Mouse (Mus musculus): ENCODE measurements around the gene Prkca. TPM values are rescaled to one million over a fixed set of nuclear protein-coding genes. Genes with fewer than 3 reads are reported as not detected.

Gene Prkca
- total RNA-seq, 1 experiment from 2014 or later: 10.1 TPM

- ATAC-seq (ENCODE audit: extremely low read depth, insufficient number of reproducible peaks, low FRiP score, poor library complexity, severe bottlenecking): peak; percentile 28
Measured at GRCm38 (mm10) chr11:108223154-108223553, 120.6 kb downstream of the Prkca start.

- peak; percentile 60 for ATAC-seq (ENCODE audit: extremely low read depth, insufficient number of reproducible peaks, low FRiP score, poor library complexity, severe bottlenecking)
Measured at GRCm38 (mm10) chr11:108222616-108223015, 121.1 kb downstream of the Prkca start.

- ATAC-seq (ENCODE audit: extremely low read depth, insufficient number of reproducible peaks, low FRiP score, poor library complexity, severe bottlenecking): no peak
Measured at GRCm38 (mm10) chr11:108222026-108222425, 121.7 kb downstream of the Prkca start.

- no peak for ATAC-seq (ENCODE audit: extremely low read depth, insufficient number of reproducible peaks, low FRiP score, poor library complexity, severe bottlenecking)
Measured at GRCm38 (mm10) chr11:108221124-108221835, 122.4 kb downstream of the Prkca start.

GRCm38 (mm10) chr11:108220605-108221004 is 123.1 kb downstream of the Prkca start:
- no peak for ATAC-seq (ENCODE audit: extremely low read depth, insufficient number of reproducible peaks, low FRiP score, poor library complexity, severe bottlenecking)

- ATAC-seq (ENCODE audit: extremely low read depth, insufficient number of reproducible peaks, low FRiP score, poor library complexity, severe bottlenecking): no peak
Measured at GRCm38 (mm10) chr11:108217043-108217442, 126.7 kb downstream of the Prkca start.

- ATAC-seq (ENCODE audit: extremely low read depth, insufficient number of reproducible peaks, low FRiP score, poor library complexity, severe bottlenecking): peak; percentile 37; the same call in 1 of the 2 replicates
Measured at GRCm38 (mm10) chr11:108216064-108216463, 127.7 kb downstream of the Prkca start.

- no peak for ATAC-seq (ENCODE audit: extremely low read depth, insufficient number of reproducible peaks, low FRiP score, poor library complexity, severe bottlenecking)
Measured at GRCm38 (mm10) chr11:108215466-108215865, 128.3 kb downstream of the Prkca start.

GRCm38 (mm10) chr11:108214521-108215223 is 129.1 kb downstream of the Prkca start:
- no peak for ATAC-seq (ENCODE audit: extremely low read depth, insufficient number of reproducible peaks, low FRiP score, poor library complexity, severe bottlenecking)

- ATAC-seq (ENCODE audit: extremely low read depth, insufficient number of reproducible peaks, low FRiP score, poor library complexity, severe bottlenecking): no peak
Measured at GRCm38 (mm10) chr11:108213783-108214182, 129.9 kb downstream of the Prkca start.

- no peak for ATAC-seq (ENCODE audit: extremely low read depth, insufficient number of reproducible peaks, low FRiP score, poor library complexity, severe bottlenecking)
Measured at GRCm38 (mm10) chr11:108212638-108213037, 131.1 kb downstream of the Prkca start.

GRCm38 (mm10) chr11:108212030-108212429 is 131.7 kb downstream of the Prkca start:
- no peak for ATAC-seq (ENCODE audit: extremely low read depth, insufficient number of reproducible peaks, low FRiP score, poor library complexity, severe bottlenecking)

GRCm38 (mm10) chr11:108210749-108211148 is 133.0 kb downstream of the Prkca start:
- ATAC-seq (ENCODE audit: extremely low read depth, insufficient number of reproducible peaks, low FRiP score, poor library complexity, severe bottlenecking): no peak

- ATAC-seq (ENCODE audit: extremely low read depth, insufficient number of reproducible peaks, low FRiP score, poor library complexity, severe bottlenecking): no peak
Measured at GRCm38 (mm10) chr11:108206602-108207001, 137.1 kb downstream of the Prkca start.

GRCm38 (mm10) chr11:108204895-108205248 is 138.9 kb downstream of the Prkca start:
- no peak for ATAC-seq (ENCODE audit: extremely low read depth, insufficient number of reproducible peaks, low FRiP score, poor library complexity, severe bottlenecking)

- peak; percentile 43; the same call in 1 of the 2 replicates for ATAC-seq (ENCODE audit: extremely low read depth, insufficient number of reproducible peaks, low FRiP score, poor library complexity, severe bottlenecking)
Measured at GRCm38 (mm10) chr11:108204202-108204894, 139.4 kb downstream of the Prkca start.

- no peak for ATAC-seq (ENCODE audit: extremely low read depth, insufficient number of reproducible peaks, low FRiP score, poor library complexity, severe bottlenecking)
Measured at GRCm38 (mm10) chr11:108202835-108203234, 140.9 kb downstream of the Prkca start.

- ATAC-seq (ENCODE audit: extremely low read depth, insufficient number of reproducible peaks, low FRiP score, poor library complexity, severe bottlenecking): no peak
Measured at GRCm38 (mm10) chr11:108200679-108201586, 142.8 kb downstream of the Prkca start.

GRCm38 (mm10) chr11:108199429-108199985 is 144.2 kb downstream of the Prkca start:
- no peak for ATAC-seq (ENCODE audit: extremely low read depth, insufficient number of reproducible peaks, low FRiP score, poor library complexity, severe bottlenecking)

Measured in neutrophil, adult 5-6 weeks (primary cell).